Mouse (Mus musculus) neural tube, embryonic 13.5 days (tissue): Measurements from ENCODE around the gene Dapk3. TPM values are rescaled to one million over a fixed set of nuclear protein-coding genes. Genes with fewer than 3 reads are reported as not detected.
"Not testable (repeated sequence)": the region's sequence is repeated elsewhere in the genome, so short reads cannot be mapped to it uniquely, and the experiment has no call there.

Experiments used
- ATAC-seq: fragments of 200-750 bp; cut with Nextera tagmentation; 2 replicates; pipeline ENCODE4 v1.8.0; 2017; ENCODE audit warnings: low read depth, mild to moderate bottlenecking, moderate TSS enrichment, moderate library complexity
- H3K27ac ChIP-seq: fragments of 300-500 bp; sonication (generic); replicated peaks from 2 replicates; pipeline ENCODE4 v1.5.1; 2015; ENCODE audit warnings: moderate library complexity, mild to moderate bottlenecking, inconsistent platforms
- H3K27me3 ChIP-seq: fragments of 300-500 bp; sonication (generic); 2 replicates; pipeline ENCODE4 v1.6.1; 2015; ENCODE audit warnings: mild to moderate bottlenecking, inconsistent platforms
- H3K36me3 ChIP-seq: fragments of 300-500 bp; sonication (generic); 2 replicates; pipeline ENCODE4 v1.6.1; 2015; ENCODE audit warnings: mild to moderate bottlenecking, inconsistent platforms
- H3K4me1 ChIP-seq: fragments of 300-500 bp; sonication (generic); replicated peaks from 2 replicates; pipeline ENCODE4 v1.6.1; 2015; ENCODE audit warnings: inconsistent platforms
- H3K4me2 ChIP-seq: fragments of 300-500 bp; sonication (generic); 2 replicates; pipeline ENCODE4 v1.6.1; 2015; ENCODE audit warnings: inconsistent platforms, mild to moderate bottlenecking, moderate library complexity
- H3K4me3 ChIP-seq: fragments of 300-500 bp; sonication (generic); 2 replicates; pipeline ENCODE4 v1.5.1; 2015; ENCODE audit warnings: mild to moderate bottlenecking, inconsistent platforms
- H3K9ac ChIP-seq: fragments of 300-500 bp; sonication (generic); 2 replicates; pipeline ENCODE4 v1.6.1; 2015; ENCODE audit warnings: moderate library complexity, mild to moderate bottlenecking, inconsistent platforms
- H3K9me3 ChIP-seq: fragments of 300-500 bp; sonication (generic); 2 replicates; pipeline ENCODE4 v1.6.1; 2016; ENCODE audit warnings: inconsistent platforms
- WGBS: fragments of 180-500 bp; shearing (Covaris S2); methylation state at CpG from one replicate; pipeline ENCODE4 v1.1.7; 2015; 5-methylcytosine and 5-hydroxymethylcytosine counted together
- polyA plus RNA-seq: library from polyadenylated mRNA; unstranded; fragments of >200 nt; fragmentation: Nextera tagmentation; extraction: Ambion mirVana; gene quantifications from 2 replicates; pipeline ENCODE4 v1.2.1, GENCODE M21; 2015

The Dapk3 gene
- polyA plus RNA-seq, 1 experiment from 2014 or later: 79.1 TPM

DNA sequence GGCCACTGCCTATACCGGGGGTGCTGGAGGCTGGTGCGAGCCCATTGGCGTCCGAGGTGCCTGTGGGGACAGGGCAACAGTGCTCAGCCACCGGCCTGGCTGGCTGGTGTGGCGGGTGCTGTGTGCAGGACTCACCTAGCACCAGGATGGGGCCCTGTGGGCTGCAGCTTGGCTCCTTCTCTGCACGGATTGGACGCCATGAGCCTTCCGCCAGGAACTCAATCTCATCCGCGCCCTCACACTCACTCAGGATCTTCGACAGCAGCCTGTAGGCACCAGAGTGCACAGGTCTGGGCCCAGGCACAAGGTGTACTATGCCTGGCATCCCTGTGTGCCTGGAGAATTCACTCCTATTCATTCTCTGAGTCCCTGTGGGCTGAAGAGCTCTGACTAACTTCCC, 28.5 kb upstream of the Dapk3 start:
- 0 out of 2 replicates have a peak, but pooled peaks cover 7% of the 10 kb centered on the region for H3K4me1 ChIP-seq
- H3K9ac ChIP-seq: no peak overlapping the region
- no peak overlapping the region for H3K4me2 ChIP-seq
- ATAC-seq: no peak
- no peaks in the 10 kb centered on the region for H3K9me3 ChIP-seq
- peaks cover 83% of the 10 kb centered on the region for H3K36me3 ChIP-seq
- 93% methylated on average over 12 of the region's 12 CpGs for WGBS
- H3K27ac ChIP-seq: no peak overlapping the region
- H3K27me3 ChIP-seq: no peaks in the 10 kb centered on the region
- H3K4me3 ChIP-seq: no peak overlapping the region

GRCm38 (mm10) chr10:81154736-81155135, 28.1 kb upstream of the Dapk3 start:
- Histone ChIP-seq H3K9me3 (no peaks in the 10 kb centered on the region), H3K9ac (no peak overlapping the region), H3K4me1 (0 out of 2 replicates have a peak, but pooled peaks cover 7% of the 10 kb centered on the region), H3K27me3 (no peaks in the 10 kb centered on the region), H3K27ac (no peak overlapping the region), H3K36me3 (peaks cover 81% of the 10 kb centered on the region), H3K4me2 (no peak overlapping the region), H3K4me3 (no peak overlapping the region)
- WGBS: 74% methylated on average over 6 of the region's 6 CpGs
- ATAC-seq: no peak

- Histone ChIP-seq H3K4me2 (peak overlapping the region; percentile 1; the same call in 1 of the 2 replicates), H3K9ac (peak overlapping the region; percentile 32), H3K27ac (peak overlapping the region; percentile 77), H3K4me1 (peaks cover 43% of the 10 kb centered on the region), H3K27me3 (no peaks in the 10 kb centered on the region), H3K9me3 (no peaks in the 10 kb centered on the region), H3K4me3 (no peak overlapping the region), H3K36me3 (peaks cover 77% of the 10 kb centered on the region)
- ATAC-seq: peak; percentile 49
- WGBS: 42% methylated on average over 8 of the region's 8 CpGs
Observed at GRCm38 (mm10) chr10:81161602-81162317, 21.0 kb upstream of the Dapk3 start.

DNA sequence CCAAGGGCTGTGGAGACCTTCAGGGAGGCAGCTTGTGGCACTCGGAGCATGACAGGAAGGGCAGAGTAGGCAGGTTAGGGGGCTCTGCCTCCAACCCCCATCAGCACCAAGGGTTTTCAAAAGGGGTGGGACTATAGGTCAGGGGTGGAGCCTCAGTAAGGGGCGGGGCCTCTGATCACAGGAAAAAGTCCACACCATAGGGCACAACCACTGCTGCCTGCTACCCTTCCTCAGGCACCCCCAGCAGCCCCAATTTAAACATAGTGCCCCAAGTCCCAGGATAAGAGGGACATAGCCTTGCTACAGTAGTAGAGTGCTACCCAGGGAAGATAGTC, 20.5 kb upstream of the Dapk3 start:
- WGBS: 57% methylated on average over 2 of the region's 2 CpGs
- Histone ChIP-seq H3K9ac (peak overlapping the region; percentile 32), H3K4me2 (peak overlapping the region; percentile 1; the same call in 1 of the 2 replicates), H3K9me3 (no peaks in the 10 kb centered on the region), H3K36me3 (peaks cover 72% of the 10 kb centered on the region), H3K27ac (peak overlapping the region; percentile 77), H3K4me3 (no peak overlapping the region), H3K4me1 (peaks cover 47% of the 10 kb centered on the region), H3K27me3 (no peaks in the 10 kb centered on the region)
- 0 out of 2 replicates have a peak, but pooled peaks have one; percentile 1 for ATAC-seq

DNA sequence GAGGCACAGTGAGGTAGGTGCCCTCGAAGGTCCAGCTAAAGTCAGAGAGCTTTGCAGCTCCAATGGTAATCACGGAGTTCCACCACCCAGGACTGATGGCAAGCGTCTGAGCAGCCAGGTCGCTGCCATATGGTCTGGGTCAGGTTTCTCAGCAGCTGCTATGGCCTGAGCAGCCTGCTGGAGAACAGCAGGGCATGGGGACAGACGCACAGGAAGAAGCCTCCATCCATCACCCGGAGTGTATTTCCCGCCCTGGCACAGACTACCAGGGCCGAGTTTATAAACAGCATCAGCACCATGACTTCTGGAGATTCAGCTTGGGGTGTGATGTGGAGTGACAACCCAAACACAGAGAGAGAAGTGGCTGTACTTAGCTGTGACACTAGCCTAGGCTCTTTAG, 17.7 kb upstream of the Dapk3 start:
- Histone ChIP-seq H3K27me3 (no peaks in the 10 kb centered on the region), H3K9ac (no peak overlapping the region), H3K27ac (no peak overlapping the region), H3K9me3 (no peaks in the 10 kb centered on the region), H3K4me1 (peaks cover 56% of the 10 kb centered on the region), H3K36me3 (peaks cover 46% of the 10 kb centered on the region), H3K4me2 (no peak overlapping the region), H3K4me3 (no peak overlapping the region)
- 79% methylated on average over 8 of the region's 8 CpGs for WGBS
- ATAC-seq: no peak

- Histone ChIP-seq H3K4me2 (peak within 1 kb of the TSS; percentile 95), H3K4me3 (peak within 1 kb of the TSS; percentile 94), H3K9ac (peak within 1 kb of the TSS; percentile 90), H3K9me3 (no peaks in the 10 kb centered on the region), H3K36me3 (peaks cover 23% of the 10 kb centered on the region), H3K27ac (peak within 1 kb of the TSS; percentile 83), H3K27me3 (no peaks in the 10 kb centered on the region), H3K4me1 (peaks cover 37% of the 10 kb centered on the region)
- WGBS: under 1% methylated on average over 51 of the region's 64 CpGs
- peak; percentile 89 for ATAC-seq
Observed at GRCm38 (mm10) chr10:81167200-81168086, 15.4 kb upstream of the Dapk3 start, which contains the start of gene Pias4. Gene Pias4 (minus strand): TSS chr10:81167923.

DNA sequence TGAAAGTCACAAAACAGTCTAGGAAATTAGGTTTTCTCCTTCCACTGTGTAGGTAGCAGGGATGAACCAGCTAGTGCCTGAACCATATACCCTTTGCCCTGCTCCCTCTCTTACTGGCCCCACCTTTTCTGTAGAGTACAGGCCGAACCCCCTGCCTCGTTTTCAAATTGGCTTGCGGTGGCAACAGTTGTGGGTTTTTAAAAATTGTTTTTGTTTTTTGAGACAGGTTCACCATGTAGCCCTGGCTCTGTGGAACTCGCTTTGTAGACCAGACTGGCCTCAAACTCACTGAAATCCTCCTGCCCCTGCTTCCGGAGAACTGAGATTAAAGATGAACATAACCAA, 14.7 kb upstream of the Dapk3 start:
- Histone ChIP-seq H3K27ac (peak overlapping the region; percentile 83), H3K4me1 (peaks cover 38% of the 10 kb centered on the region), H3K9me3 (no peaks in the 10 kb centered on the region), H3K4me2 (peak overlapping the region; percentile 68), H3K27me3 (no peaks in the 10 kb centered on the region), H3K4me3 (peak overlapping the region; percentile 94), H3K36me3 (peaks cover 18% of the 10 kb centered on the region), H3K9ac (peak overlapping the region; percentile 73)
- peak; percentile 66 for ATAC-seq
- WGBS: 11% methylated on average over 5 of the region's 5 CpGs

- Histone ChIP-seq H3K9ac (peak overlapping the region; percentile 73), H3K9me3 (no peaks in the 10 kb centered on the region), H3K27ac (peak overlapping the region; percentile 83), H3K4me2 (peak overlapping the region; percentile 68), H3K4me3 (peak overlapping the region; percentile 94), H3K4me1 (peaks cover 44% of the 10 kb centered on the region), H3K36me3 (peaks cover 11% of the 10 kb centered on the region), H3K27me3 (no peaks in the 10 kb centered on the region)
- 3% methylated on average over 29 of the region's 29 CpGs for WGBS
- peak; percentile 33 for ATAC-seq
Observed at GRCm38 (mm10) chr10:81168521-81169244, 14.1 kb upstream of the Dapk3 start.

- not testable (repeated sequence) for H3K36me3 ChIP-seq, H3K4me3 ChIP-seq, ATAC-seq, H3K9me3 ChIP-seq, H3K27me3 ChIP-seq
- H3K9ac ChIP-seq: 0 out of 2 replicates have a peak overlapping the region, but pooled peaks have one; percentile 34
- peaks cover 50% of the 10 kb centered on the region for H3K4me1 ChIP-seq
- peak overlapping the region; percentile 64; the same call in 1 of the 2 replicates for H3K27ac ChIP-seq
- WGBS: 45% methylated on average over 6 of the region's 14 CpGs
- H3K4me2 ChIP-seq: peak overlapping the region; percentile 68; the same call in 1 of the 2 replicates
Observed at GRCm38 (mm10) chr10:81169411-81169900, 13.3 kb upstream of the Dapk3 start.

- Histone ChIP-seq H3K27me3 (no peaks in the 10 kb centered on the region), H3K4me1 (peaks cover 51% of the 10 kb centered on the region), H3K27ac (peak overlapping the region; percentile 97), H3K9me3 (no peaks in the 10 kb centered on the region), H3K36me3 (peaks cover 10% of the 10 kb centered on the region), H3K4me2 (peak overlapping the region; percentile 49), H3K9ac (peak overlapping the region; percentile 61), H3K4me3 (0 out of 2 replicates have a peak overlapping the region, but pooled peaks have one; percentile 14)
- WGBS: 3% methylated on average over 21 of the region's 21 CpGs
- ATAC-seq: no peak
Observed at GRCm38 (mm10) chr10:81173132-81173531, 9.7 kb upstream of the Dapk3 start.

DNA sequence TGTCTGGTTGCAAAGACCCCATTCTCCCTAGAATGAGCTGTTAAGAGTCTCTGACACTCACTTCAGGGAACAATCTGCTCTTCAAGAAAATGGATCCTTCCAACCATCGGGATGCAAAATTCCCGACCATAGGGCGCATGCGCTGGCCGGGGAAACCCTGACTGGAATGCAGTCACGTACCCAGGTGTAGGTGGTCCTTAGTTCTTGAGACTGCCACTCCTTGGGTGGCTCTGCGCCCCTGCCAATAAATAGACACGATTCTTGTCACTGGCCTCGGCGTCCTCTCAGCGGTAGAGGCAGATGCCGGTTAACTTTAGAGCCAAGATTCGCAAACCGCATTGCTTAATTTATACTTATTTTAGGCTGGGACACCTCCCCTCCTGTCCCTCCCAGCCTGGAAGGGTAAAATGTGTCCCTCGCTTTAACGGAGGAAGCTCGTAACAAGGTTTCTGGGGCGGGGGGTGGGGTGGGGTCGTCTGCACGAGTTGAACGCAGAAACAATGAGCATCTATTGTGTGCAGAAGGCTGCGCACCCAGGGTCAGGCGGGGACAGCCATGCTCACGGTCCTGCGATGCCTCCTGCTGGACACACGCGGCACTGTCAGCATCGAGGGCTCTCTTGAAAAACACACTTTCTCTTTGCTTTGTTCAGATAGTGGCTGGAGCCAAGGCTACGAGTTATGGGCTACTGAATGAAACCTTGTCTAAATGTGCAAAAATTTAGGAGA, 8.0 kb upstream of the Dapk3 start:
- peak; percentile 68 for ATAC-seq
- H3K27ac ChIP-seq: peak overlapping the region; percentile 97
- H3K4me1 ChIP-seq: peaks cover 61% of the 10 kb centered on the region
- H3K4me2 ChIP-seq: peak overlapping the region; percentile 71
- 2% methylated on average over 29 of the region's 29 CpGs for WGBS
- H3K4me3 ChIP-seq: peak overlapping the region; percentile 37
- no peaks in the 10 kb centered on the region for H3K9me3 ChIP-seq
- H3K36me3 ChIP-seq: peaks cover 26% of the 10 kb centered on the region
- peak overlapping the region; percentile 75 for H3K9ac ChIP-seq
- H3K27me3 ChIP-seq: no peaks in the 10 kb centered on the region
